Mouse (Mus musculus) kidney, postnatal 0 days (tissue): ENCODE data around the gene Tbc1d22a. TPM values are rescaled to one million over a fixed set of nuclear protein-coding genes. Genes with fewer than 3 reads are reported as not detected.

ENCODE experiments used
- ATAC-seq: fragments of 200-750 bp; cut with Nextera tagmentation; replicated peaks from 2 replicates; pipeline ENCODE4 v1.8.0; 2017; ENCODE audit warnings: low read depth, moderate number of reproducible peaks, moderate TSS enrichment, moderate library complexity; ENCODE audit not compliant: low FRiP score
- DNase-seq: peaks from one replicate; pipeline ENCODE4 v3.0.0-alpha.2; 2016; ENCODE audit warnings: low spot score
- H3K27ac ChIP-seq: fragments of 300-500 bp; sonication (generic); 2 replicates; pipeline ENCODE4 v1.5.1; 2014; ENCODE audit warnings: mild to moderate bottlenecking
- H3K27me3 ChIP-seq: fragments of 300-500 bp; sonication (generic); 2 replicates; pipeline ENCODE4 v1.6.1; 2014; ENCODE audit warnings: low read length, mixed read lengths; ENCODE audit not compliant: insufficient read depth
- H3K36me3 ChIP-seq: fragments of 300-500 bp; sonication (generic); 2 replicates; pipeline ENCODE4 v1.6.1; 2014; ENCODE audit warnings: low read length, mixed read lengths; ENCODE audit not compliant: insufficient read depth
- H3K4me1 ChIP-seq: fragments of 300-500 bp; sonication (generic); replicated peaks from 2 replicates; pipeline ENCODE4 v1.6.1; 2014; ENCODE audit warnings: antibody characterized with exemption, low read length, mixed read lengths; ENCODE audit not compliant: insufficient read depth
- H3K4me2 ChIP-seq: fragments of 300-500 bp; sonication (generic); 2 replicates; pipeline ENCODE4 v1.6.1; 2014; ENCODE audit warnings: mild to moderate bottlenecking, low read length, moderate library complexity, mixed read lengths
- H3K4me3 ChIP-seq: fragments of 300-500 bp; sonication (generic); replicated peaks from 2 replicates; pipeline ENCODE4 v1.5.1; 2014; ENCODE audit warnings: low read depth, low read length
- H3K9ac ChIP-seq: fragments of 300-500 bp; sonication (generic); 2 replicates; pipeline ENCODE4 v1.6.1; 2014; ENCODE audit warnings: low read depth, low read length
- H3K9me3 ChIP-seq: fragments of 300-500 bp; sonication (generic); replicated peaks from 2 replicates; pipeline ENCODE4 v1.6.1; 2016; ENCODE audit warnings: low read length, inconsistent platforms, mixed read lengths
- CTCF ChIP-seq: IDR thresholded peaks from 2 replicates; pipeline ENCODE4 v1.5.1; 2016; ENCODE audit warnings: antibody characterized with exemption, low read depth, mild to moderate bottlenecking, moderate library complexity
- WGBS: fragments of 180-500 bp; shearing (Covaris S2); extraction: QIAGEN DNeasy Blood & Tissue Kit; methylation state at CpG from one replicate; pipeline ENCODE4 v1.1.7; 2014; 5-methylcytosine and 5-hydroxymethylcytosine counted together
- polyA plus RNA-seq: library from polyadenylated mRNA; unstranded; fragments of >200 nt; fragmentation: Nextera tagmentation; extraction: Ambion mirVana; gene quantifications from 2 replicates; pipeline ENCODE4 v1.2.1, GENCODE M21; 2015

Gene Tbc1d22a
- polyA plus RNA-seq, 1 experiment from 2014 or later: 12.7 TPM

DNA sequence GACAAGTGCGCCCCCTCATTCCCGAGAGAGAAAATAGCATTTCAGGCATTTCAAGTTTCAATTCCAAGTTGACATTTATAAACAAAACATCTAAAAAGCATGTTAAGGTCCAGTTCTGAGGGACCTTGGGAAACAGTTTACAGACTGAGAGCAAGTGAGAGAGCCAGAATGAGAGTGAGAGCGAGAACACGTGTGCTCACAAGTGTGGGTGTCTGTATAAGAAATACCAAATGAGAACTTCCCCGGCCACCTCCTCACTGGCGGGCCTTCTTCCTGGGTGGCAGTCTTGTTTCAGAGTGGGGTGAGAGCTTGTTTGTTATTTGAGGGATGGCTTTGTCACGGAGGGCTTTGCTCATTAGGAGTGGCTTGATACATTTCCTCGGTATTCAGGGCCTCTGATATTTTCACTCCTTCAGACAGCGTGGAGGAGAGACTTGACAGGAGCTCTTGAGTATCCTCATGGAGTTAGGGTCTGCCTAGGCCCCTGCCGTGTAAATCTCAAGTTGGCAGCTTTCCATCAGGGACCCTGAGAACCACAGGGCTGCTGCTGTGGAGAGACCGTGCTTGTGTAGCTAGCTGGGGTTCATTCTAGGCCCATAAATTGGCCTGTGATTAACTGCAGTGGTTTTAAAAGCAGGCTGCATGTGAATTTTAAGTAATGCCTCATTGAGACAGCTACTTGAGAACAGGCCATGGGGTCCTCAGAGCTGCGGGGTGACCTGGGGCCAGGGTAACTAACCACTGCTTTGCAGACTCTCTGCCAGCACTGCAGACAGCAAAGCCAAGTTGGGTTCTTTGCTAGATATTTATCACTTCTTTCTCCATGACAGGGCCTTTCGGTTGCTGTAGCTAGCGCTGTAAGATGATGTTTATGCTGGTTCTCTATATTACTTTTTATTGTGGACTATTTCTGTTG, 65.1 kb downstream of the Tbc1d22a start:
- Histone ChIP-seq H3K27ac (no peak overlapping the region), H3K27me3 (no peaks in the 10 kb centered on the region), H3K9me3 (no peaks in the 10 kb centered on the region), H3K4me1 (peaks cover 6% of the 10 kb centered on the region), H3K4me2 (no peak overlapping the region), H3K36me3 (no peaks in the 10 kb centered on the region), H3K9ac (no peak overlapping the region), H3K4me3 (no peak overlapping the region)
- no peak for TF ChIP-seq CTCF
- WGBS: 48% methylated on average over 14 of the region's 14 CpGs
- DNase-seq (peak; percentile 53), ATAC-seq (no peak)

DNA sequence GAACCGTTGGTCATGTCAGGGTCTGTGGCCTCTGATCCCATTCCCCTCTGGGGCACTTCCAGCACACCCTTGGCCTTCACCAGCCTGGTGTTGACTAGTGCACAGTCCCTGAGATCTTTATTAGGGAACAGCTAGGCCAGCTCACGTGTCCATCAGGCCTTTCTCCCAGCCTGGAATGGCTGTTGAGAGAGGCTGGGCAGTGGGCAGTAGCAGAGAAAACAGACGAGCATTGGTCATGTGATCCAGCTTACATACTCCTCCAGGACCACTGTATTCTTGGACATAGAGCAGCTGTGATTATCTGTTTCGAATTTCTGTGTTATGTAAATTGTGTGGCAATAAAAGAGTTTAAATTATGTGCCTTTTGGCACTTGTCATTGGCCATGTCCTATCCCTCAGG, 65.9 kb downstream of the Tbc1d22a start:
- H3K27ac ChIP-seq: no peak overlapping the region
- ATAC-seq (no peak; the same call in 1 of the 2 replicates), DNase-seq (peak; percentile 54)
- no peak overlapping the region for H3K9ac ChIP-seq
- no peaks in the 10 kb centered on the region for H3K36me3 ChIP-seq
- H3K9me3 ChIP-seq: no peaks in the 10 kb centered on the region
- H3K4me1 ChIP-seq: peaks cover 6% of the 10 kb centered on the region
- H3K4me3 ChIP-seq: no peak overlapping the region
- H3K27me3 ChIP-seq: no peaks in the 10 kb centered on the region
- WGBS: 31% methylated on average over 4 of the region's 4 CpGs
- no peak overlapping the region for H3K4me2 ChIP-seq
- no peak for TF ChIP-seq CTCF

- Histone ChIP-seq H3K27ac (no peak overlapping the region), H3K27me3 (no peaks in the 10 kb centered on the region), H3K4me2 (no peak overlapping the region), H3K4me1 (no peaks in the 10 kb centered on the region; the same call in none of the 2 replicates), H3K36me3 (no peaks in the 10 kb centered on the region), H3K9me3 (no peaks in the 10 kb centered on the region), H3K9ac (no peak overlapping the region), H3K4me3 (no peak overlapping the region)
- WGBS: 87% methylated on average over 1 of the region's 1 CpGs
- no peak for ATAC-seq
- DNase-seq: no peak
- TF ChIP-seq CTCF: no peak
Measured at GRCm38 (mm10) chr15:86283238-86283637, 69.0 kb downstream of the Tbc1d22a start.

- WGBS: 87% methylated on average over 2 of the region's 2 CpGs
- H3K4me3 ChIP-seq: no peak overlapping the region
Measured at GRCm38 (mm10) chr15:86285296-86285695, 71.0 kb downstream of the Tbc1d22a start.

GRCm38 (mm10) chr15:86290074-86290473, 75.8 kb downstream of the Tbc1d22a start:
- H3K4me3 ChIP-seq: no peak overlapping the region
- no peaks in the 10 kb centered on the region for H3K36me3 ChIP-seq
- no peaks in the 10 kb centered on the region for H3K4me1 ChIP-seq
- ATAC-seq (no peak), DNase-seq (peak; percentile 8)
- no peak for TF ChIP-seq CTCF
- no peaks in the 10 kb centered on the region for H3K9me3 ChIP-seq
- H3K27ac ChIP-seq: no peak overlapping the region
- no peaks in the 10 kb centered on the region for H3K27me3 ChIP-seq
- 66% methylated on average over 3 of the region's 3 CpGs for WGBS
- H3K9ac ChIP-seq: no peak overlapping the region
- no peak overlapping the region for H3K4me2 ChIP-seq

More at GRCm38 (mm10) chr15:86285296-86285695, 71.0 kb downstream of the Tbc1d22a start:
- no peaks in the 10 kb centered on the region for H3K4me1 ChIP-seq
- H3K36me3 ChIP-seq: no peaks in the 10 kb centered on the region
- DNase-seq: no peak
- no peak for TF ChIP-seq CTCF
- H3K27ac ChIP-seq: no peak overlapping the region
- no peak overlapping the region for H3K4me2 ChIP-seq
- H3K9ac ChIP-seq: no peak overlapping the region
- ATAC-seq: no peak
- H3K9me3 ChIP-seq: no peaks in the 10 kb centered on the region
- no peaks in the 10 kb centered on the region for H3K27me3 ChIP-seq

DNA sequence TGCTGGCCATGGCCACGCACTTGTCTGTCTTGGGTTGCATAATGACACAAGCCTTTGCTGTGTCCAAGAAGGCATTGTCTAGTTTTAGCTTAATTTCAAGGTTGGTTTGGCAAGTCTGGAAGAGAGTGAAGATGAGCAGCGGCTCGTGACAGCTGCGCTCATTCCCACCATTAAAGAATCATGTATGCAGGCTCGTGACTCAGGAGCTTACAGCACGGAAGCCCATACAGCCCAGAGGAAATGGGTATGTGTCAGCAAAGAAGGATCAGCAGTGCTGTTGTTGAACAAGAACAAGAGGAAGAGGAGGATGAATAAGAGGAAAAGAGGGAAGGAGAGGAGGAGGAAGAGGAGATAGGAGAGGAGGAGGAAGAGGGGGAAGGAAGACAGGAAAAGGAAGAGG, 78.0 kb downstream of the Tbc1d22a start:
- H3K9me3 ChIP-seq: no peaks in the 10 kb centered on the region
- H3K36me3 ChIP-seq: no peaks in the 10 kb centered on the region
- no peak overlapping the region for H3K4me3 ChIP-seq
- H3K4me1 ChIP-seq: no peaks in the 10 kb centered on the region
- DNase-seq: peak; percentile 5
- 58% methylated on average over 6 of the region's 6 CpGs for WGBS
- no peak overlapping the region for H3K27ac ChIP-seq
- no peak overlapping the region for H3K4me2 ChIP-seq
- ATAC-seq: no peak; the same call in 1 of the 2 replicates
- TF ChIP-seq CTCF: no peak
- no peak overlapping the region for H3K9ac ChIP-seq
- no peaks in the 10 kb centered on the region for H3K27me3 ChIP-seq
